Mouse (Mus musculus) kidney, adult 2 months (tissue): ENCODE results near the gene Hand2.

ENCODE experiments used
- CTCF ChIP-seq: fragments of 200-500 bp; conservative IDR thresholded peaks from 2 replicates; pipeline ENCODE4 v1.5.1; 2011; ENCODE audit warnings: low read depth, mild to moderate bottlenecking, control low read depth, low read length, moderate library complexity, mixed read lengths; ENCODE audit not compliant: insufficient read depth, insufficient read length
- POLR2A ChIP-seq: fragments of 200-500 bp; IDR thresholded peaks from one replicate; pipeline ENCODE4 v1.6.1; 2011; ENCODE audit warnings: low read depth, low read length, control low read depth

DNA sequence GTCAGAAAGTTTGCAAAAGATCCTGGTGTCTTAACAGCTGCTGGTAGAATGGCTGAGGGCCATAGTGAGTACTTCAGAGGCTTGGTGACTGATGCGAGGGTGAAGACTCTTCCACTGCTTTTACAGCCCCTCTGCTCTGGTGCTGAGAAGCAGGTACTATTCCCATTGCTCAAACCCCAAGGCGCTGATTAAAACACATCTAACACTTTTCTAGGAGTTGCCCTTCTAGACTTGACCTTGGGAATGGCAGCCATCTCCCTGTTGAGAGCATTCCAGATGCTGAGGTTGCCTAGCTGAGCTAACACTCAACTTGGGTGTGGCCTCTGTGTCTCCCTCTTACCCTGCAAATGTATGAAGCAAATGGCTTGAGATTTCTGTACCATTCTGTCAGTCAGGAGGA, 34.1 kb downstream of the Hand2 start:
- TF ChIP-seq POLR2A: no peak
- no peak for TF ChIP-seq CTCF
